Mouse (Mus musculus) C2C12 (cell line): ENCODE results near the gene Fbxl13. TPM values are rescaled to one million over a fixed set of nuclear protein-coding genes. Genes with fewer than 3 reads are reported as not detected.

ENCODE experiments used
- H3K27me3 ChIP-seq: one replicate; pipeline ENCODE4 v1.6.1; 2011; ENCODE audit not compliant: control insufficient read depth, insufficient read depth, insufficient read length
- H3K36me3 ChIP-seq: one replicate; pipeline ENCODE4 v1.6.1; 2011; ENCODE audit not compliant: control insufficient read depth, insufficient read depth
- H3K4me3 ChIP-seq: one replicate; pipeline ENCODE4 v1.5.1; 2011; ENCODE audit warnings: mild to moderate bottlenecking, control low read depth; ENCODE audit not compliant: poor library complexity, insufficient read depth, severe bottlenecking
- H3K79me2 ChIP-seq: one replicate; pipeline ENCODE4 v1.6.1; 2011; ENCODE audit not compliant: control insufficient read depth, insufficient read depth
- H3K79me3 ChIP-seq: one replicate; pipeline ENCODE4 v1.6.1; 2011; ENCODE audit warnings: low read depth, control low read depth
- H3ac ChIP-seq: one replicate; pipeline ENCODE3; 2011; ENCODE audit warnings: low read depth; ENCODE audit not compliant: control insufficient read depth, insufficient read length
- CEBPB ChIP-seq: IDR thresholded peaks from one replicate; pipeline ENCODE4 v1.6.1; 2011; ENCODE audit warnings: low read depth, mild to moderate bottlenecking, control low read depth, moderate library complexity
- CTCF ChIP-seq: IDR thresholded peaks from one replicate; pipeline ENCODE4 v1.5.1; 2011; ENCODE audit not compliant: control insufficient read depth, insufficient read depth, insufficient read length
- FOSL1 ChIP-seq: IDR thresholded peaks from one replicate; pipeline ENCODE4 v1.8.0; 2011; ENCODE audit warnings: mild to moderate bottlenecking, low read length; ENCODE audit not compliant: poor library complexity, insufficient read depth, severe bottlenecking
- MAX ChIP-seq: IDR thresholded peaks from one replicate; pipeline ENCODE4 v1.6.1; 2011; ENCODE audit warnings: mild to moderate bottlenecking, control low read depth
- MYOD1 ChIP-seq: IDR thresholded peaks from one replicate; pipeline ENCODE4 v1.6.1; 2011; ENCODE audit warnings: low read depth; ENCODE audit not compliant: control insufficient read depth, insufficient read length
- MYOG ChIP-seq: IDR thresholded peaks from one replicate; pipeline ENCODE4 v1.6.1; 2011; ENCODE audit not compliant: control insufficient read depth, insufficient read length; ENCODE audit errors: extremely low read depth
- USF1 ChIP-seq: IDR thresholded peaks from one replicate; pipeline ENCODE4 v1.6.1; 2011; ENCODE audit warnings: low read depth, mild to moderate bottlenecking, control low read depth, moderate library complexity
- polyA plus RNA-seq: library from polyadenylated mRNA; unstranded; fragments of >200 nt; fragmentation: generic; extraction: Trizol; gene quantifications from one replicate; pipeline ENCODE4 v1.2.1, GENCODE M21; 2012; ENCODE audit warnings: missing spikeins

Fbxl13 gene
- polyA plus RNA-seq, 1 experiment = 0.07 TPM

DNA sequence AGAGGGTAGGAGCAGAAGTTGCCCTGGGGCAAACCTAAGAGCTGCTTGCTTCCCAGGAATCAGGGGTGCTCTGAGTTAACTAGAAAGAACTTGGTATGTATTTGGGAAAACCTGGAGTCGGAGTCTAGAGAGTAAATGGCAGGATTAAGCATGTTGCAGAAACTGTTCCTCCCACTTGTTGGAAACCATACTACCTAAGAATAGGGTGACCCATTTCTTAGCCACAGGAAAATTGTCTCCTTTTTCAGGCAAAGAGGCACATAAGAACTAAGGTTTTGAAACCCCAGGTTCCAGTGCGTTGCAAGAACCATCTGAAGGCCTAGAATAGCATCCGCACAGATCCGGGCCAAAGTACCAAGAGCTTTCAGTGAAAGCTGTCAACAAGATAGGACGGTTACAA, 167.0 kb downstream of the Fbxl13 start:
- no peak overlapping the region for H3K4me3 ChIP-seq
- H3K79me3 ChIP-seq = no peaks in the 10 kb centered on the region
- H3K27me3 ChIP-seq = no peaks in the 10 kb centered on the region
- TF ChIP-seq CTCF = no peak
- TF ChIP-seq CEBPB = no peak
- TF ChIP-seq MAX = no peak
- TF ChIP-seq MYOD1 = no peak
- no peak for TF ChIP-seq FOSL1
- no peak for TF ChIP-seq MYOG
- no peak for TF ChIP-seq USF1
- no peaks in the 10 kb centered on the region for H3K79me2 ChIP-seq
- H3ac ChIP-seq = no peak overlapping the region
- peaks cover 13% of the 10 kb centered on the region for H3K36me3 ChIP-seq

DNA sequence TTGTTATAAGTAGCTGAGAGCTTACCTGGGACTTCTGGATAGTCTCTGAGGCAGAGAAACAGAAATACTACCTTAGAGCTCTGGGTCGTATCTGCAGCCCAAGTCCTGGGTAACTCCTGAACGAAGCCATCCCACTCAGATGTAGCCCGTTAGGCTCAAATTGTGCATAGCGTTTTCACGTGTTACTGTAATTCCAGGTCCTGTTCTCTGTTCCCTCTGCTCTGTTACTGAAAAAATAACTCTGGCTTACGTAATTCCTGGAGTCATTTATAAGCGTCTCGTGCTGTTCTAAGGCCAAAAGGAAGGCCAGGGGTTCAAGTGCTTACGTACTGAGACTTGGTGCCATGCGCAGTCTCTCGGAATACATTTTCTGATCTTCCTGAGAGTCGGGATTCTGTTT, 177.3 kb downstream of the Fbxl13 start:
- no peak for TF ChIP-seq MYOG

DNA sequence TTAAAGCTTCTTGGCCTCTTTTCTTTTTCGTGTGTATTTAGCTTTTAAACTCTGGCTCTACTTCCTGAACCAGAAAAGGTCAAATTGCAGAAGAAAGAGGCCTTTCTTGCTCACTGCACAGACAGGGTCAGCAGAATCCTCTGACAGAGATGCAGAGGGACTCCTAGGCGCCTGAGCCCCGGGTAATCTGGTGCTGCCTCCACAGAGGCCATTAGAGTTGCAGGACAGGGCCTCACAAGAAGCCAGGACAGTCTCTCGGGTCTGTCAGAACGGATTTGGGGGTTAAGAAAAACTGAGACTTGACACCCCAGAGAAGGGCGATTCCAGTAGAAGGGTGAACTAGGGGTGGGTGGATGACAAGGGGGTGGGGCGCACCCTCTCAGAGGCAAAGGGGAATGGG, 178.0 kb downstream of the Fbxl13 start:
- no peak overlapping the region for H3K4me3 ChIP-seq
- H3ac ChIP-seq = no peak overlapping the region
- H3K36me3 ChIP-seq = peaks cover 2% of the 10 kb centered on the region
- no peak for TF ChIP-seq CTCF
- no peaks in the 10 kb centered on the region for H3K27me3 ChIP-seq
- no peaks in the 10 kb centered on the region for H3K79me2 ChIP-seq
- H3K79me3 ChIP-seq = peaks cover 2% of the 10 kb centered on the region

More for the DNA sequence above, 177.3 kb downstream of the Fbxl13 start:
- H3K79me2 ChIP-seq = no peaks in the 10 kb centered on the region
- H3K27me3 ChIP-seq = no peaks in the 10 kb centered on the region
- H3K36me3 ChIP-seq = no peaks in the 10 kb centered on the region
- H3K4me3 ChIP-seq = no peak overlapping the region
- H3K79me3 ChIP-seq = peaks cover 2% of the 10 kb centered on the region
- no peak overlapping the region for H3ac ChIP-seq

DNA sequence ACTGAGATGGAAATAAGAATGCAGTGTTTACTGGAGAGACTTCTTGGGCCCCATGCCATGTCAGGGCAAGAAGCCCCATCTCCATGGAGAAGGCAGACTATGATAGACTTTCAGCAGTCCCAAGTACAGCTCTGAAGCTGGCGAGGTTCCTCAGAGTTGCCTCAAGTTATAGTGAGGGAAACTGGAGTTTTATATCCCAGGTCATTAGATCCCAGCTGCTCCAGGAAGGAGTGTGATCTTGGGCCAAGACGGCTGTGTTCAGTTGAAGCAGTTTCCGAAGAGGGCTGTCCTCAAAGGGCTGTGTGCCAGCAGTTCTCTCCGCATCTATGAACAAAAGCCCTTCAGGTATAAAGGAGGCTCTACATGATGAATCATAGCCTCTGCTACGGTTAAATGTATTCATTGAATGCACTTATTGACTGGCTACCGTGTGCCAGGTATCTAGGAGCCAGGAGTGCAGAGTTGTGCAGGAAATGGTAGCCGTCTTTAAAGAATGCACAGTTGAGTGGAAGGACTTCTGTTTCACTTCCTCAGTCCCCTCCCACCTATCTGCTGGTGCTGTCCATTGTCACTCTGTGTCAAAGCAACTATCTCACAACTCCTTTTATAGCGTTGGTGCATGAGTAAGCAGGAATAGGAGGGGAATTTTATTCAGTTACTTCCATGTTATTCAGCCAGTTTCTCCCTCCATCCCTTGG, 204.5 kb downstream of the Fbxl13 start:
- no peak for TF ChIP-seq CTCF
- no peak for TF ChIP-seq MYOD1
- no peak for TF ChIP-seq FOSL1
- TF ChIP-seq USF1 = no peak
- TF ChIP-seq MYOG = no peak
- TF ChIP-seq MAX = no peak
- TF ChIP-seq CEBPB = no peak
- H3K79me2 ChIP-seq = no peaks in the 10 kb centered on the region
- no peak overlapping the region for H3K4me3 ChIP-seq
- no peaks in the 10 kb centered on the region for H3K79me3 ChIP-seq
- no peak overlapping the region for H3ac ChIP-seq
- no peaks in the 10 kb centered on the region for H3K27me3 ChIP-seq
- peaks cover 15% of the 10 kb centered on the region for H3K36me3 ChIP-seq

DNA sequence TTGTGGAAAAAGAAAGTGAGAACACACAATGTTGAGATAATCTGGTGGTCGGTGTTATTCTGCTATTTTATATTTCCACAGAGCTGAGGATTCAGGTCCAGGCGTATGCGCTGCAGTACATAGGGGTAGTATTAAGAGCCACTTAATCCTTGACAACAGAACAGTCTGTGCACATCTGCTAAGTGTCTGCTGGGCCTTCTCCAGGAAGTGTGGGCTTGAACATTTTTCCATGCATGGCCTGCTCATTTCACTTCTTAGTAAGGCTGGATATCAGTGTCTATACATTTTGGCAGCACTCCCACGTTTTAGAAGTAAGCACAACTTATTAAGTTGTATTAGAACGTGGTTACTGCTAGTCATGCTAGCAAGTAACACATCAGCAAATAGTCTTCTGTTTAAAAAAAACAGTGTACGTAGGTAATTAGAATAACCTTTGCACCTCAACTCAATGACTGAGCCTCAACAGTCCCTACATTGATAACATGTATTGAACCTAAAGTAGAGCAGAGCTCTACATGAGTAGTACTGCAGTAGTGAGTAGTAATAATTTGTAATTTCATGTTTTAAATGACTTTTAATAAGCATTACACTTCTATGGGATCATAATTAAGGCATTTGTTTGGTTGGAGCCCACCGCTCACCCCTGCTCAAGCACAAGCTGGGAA, 205.9 kb downstream of the Fbxl13 start:
- Histone ChIP-seq H3K36me3 (peaks cover 15% of the 10 kb centered on the region), H3K79me2 (no peaks in the 10 kb centered on the region), H3K27me3 (no peaks in the 10 kb centered on the region), H3K79me3 (no peaks in the 10 kb centered on the region), H3K4me3 (no peak overlapping the region), H3ac (no peak overlapping the region)
- TF ChIP-seq FOSL1 (no peak), MYOD1 (no peak), MYOG (no peak), USF1 (no peak), CTCF (no peak), CEBPB (no peak), MAX (no peak)

DNA sequence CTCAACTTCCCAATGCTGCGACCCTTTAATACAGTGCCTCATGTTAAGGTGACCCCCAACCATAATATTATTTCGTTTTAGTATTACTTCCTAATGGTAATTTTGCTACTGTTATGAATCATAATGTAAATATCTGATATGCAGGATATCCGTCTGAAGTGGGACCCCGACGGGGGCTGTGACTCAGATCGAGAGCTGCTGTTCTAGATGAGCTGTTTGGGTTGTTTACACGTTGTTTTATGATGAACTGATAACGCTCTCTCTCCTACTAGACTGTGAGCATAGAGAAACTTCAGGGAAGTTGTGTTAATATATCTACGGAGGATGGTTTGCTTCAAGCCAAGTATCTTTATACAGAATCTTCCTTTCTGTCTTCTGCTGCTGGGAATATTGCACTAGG, 207.0 kb downstream of the Fbxl13 start:
- no peaks in the 10 kb centered on the region for H3K27me3 ChIP-seq
- H3K36me3 ChIP-seq = peaks cover 19% of the 10 kb centered on the region
- TF ChIP-seq MAX (no peak), CTCF (no peak), MYOD1 (no peak)
- H3K4me3 ChIP-seq = no peak overlapping the region
- no peaks in the 10 kb centered on the region for H3K79me3 ChIP-seq
- H3ac ChIP-seq = no peak overlapping the region
- H3K79me2 ChIP-seq = no peaks in the 10 kb centered on the region
